Mouse (Mus musculus) left cerebral cortex, adult 11 months (tissue): ENCODE measurements at regions not wholly inside any gene's neighbourhood (a gene's known extent, or its start where the extent isn't known, plus 50 kb on each side); places are given as distances from the start of the nearest gene placed in this dataset.
A peak's percentile ranks its signal among the peaks of the same experiment; 100 is the strongest.

Experiments used
- DNase-seq: peaks from one replicate; pipeline ENCODE4 v3.0.0; 2022; ENCODE audit warnings: low spot score

DNA sequence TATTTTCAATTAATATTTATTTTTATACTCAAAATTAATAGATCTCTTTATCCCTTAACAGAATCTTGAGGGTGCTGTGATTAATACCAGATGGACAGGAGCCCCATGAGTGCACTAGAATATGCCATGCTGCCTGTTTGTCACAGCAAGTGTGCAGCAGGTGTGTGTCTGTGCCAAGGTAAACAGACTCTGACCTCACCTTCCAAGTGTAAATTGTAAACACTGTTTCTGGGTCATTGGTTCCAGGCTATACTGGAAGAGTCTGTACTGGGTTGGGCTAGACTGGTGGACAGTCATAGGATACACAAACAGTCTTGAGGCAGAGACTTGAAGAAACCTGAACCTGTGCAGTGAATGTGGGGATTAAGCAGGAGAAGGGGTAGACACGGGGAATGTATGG is 422.2 kb downstream of the Gm21833 start:
- no peak for DNase-seq

DNA sequence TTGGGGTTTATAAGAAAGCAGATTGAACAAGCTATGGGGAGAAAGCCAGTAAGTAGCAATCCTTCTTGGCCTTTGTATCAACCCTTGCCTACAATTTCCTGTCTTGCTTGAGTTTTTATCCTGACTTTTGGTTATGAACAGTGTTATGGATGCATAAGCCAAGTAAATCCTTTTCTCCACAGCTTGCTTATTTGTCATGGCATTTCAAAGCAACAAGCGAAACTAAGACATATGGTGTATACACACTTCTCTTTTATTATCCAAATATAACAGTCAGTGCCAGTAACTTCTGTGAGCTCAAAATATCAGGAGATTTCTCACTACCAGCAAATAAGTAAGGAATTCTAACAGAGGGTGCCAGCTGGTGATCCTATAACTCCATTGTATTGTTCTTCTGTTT is 426.0 kb downstream of the Gm21833 start:
- no peak for DNase-seq

DNA sequence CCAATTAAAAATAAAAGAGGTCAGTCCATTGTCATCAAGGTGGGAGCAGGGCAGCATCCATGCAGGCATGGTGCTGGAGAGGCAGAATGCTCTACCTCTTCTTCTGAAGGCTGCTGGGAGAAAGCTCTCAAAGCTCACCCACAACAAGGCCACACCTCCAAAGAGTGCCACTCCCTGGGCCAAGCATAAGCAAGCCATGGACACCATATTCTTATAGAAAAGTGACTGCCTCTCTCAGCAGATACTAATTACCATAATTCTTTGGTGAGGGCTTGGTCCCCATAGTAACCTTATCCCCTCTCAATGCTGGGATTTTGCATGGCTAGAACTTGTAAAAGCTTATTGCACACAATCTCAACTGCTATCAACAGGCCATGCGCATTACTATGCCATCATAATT is 443.7 kb downstream of the Gm21833 start:
- DNase-seq: no peak

DNA sequence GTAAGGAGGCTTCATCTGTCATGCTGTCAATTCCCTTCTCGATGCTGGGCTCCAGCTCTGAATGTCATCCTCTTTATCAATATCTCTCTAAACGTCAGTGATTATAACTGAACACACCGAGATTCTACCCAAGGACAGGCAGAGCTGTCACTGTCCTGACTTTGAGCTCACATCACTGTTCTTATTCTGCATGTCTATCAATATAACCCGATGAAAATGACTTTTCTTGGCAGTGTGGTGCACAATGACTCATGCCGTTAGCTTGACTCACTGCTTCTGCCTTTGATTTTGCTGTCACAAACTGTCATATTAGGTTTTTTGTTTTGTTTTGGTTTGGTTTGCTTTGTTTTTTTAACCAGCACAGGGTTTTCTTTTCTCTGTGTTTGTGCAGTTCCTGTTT is 488.1 kb downstream of the Gm21833 start:
- no peak for DNase-seq

DNA sequence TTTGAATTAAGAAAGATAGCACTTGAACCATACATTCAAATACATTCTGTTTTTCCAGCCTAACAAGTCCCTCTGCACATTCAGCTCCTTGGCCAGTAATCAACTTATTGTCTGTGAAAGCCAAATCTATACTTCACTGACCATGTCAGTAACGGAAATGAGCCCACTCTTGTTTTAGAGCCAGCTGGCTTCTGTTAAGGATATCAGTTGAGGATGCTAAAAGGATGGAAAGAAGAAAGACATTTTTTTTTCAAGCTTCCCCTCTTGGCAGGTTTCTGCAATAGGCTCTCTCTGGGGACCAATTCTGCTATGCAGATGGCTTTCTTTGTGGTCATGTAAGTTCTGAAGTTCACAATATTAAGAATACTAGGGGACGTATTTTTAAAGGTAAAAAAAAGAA is 498.6 kb downstream of the Gm21833 start:
- DNase-seq: no peak

DNA sequence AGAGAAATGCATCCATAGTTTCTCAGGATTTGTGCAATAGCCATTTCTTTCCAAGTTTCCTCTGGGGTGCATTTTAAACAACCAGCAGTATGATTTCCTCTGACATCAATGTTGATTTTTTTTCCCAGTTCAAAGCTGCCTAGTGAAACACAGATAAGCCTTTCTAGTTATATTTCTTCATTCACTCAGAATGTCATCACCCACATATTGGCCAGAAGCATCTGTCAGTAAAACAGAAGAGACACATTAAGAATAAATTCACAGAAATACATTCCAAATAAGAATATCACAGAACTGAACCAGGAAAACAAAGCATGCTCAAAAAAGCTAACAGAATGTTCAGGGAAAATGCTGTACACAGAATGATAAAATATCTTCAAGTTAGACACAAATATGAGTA is 522.9 kb downstream of the Gm21833 start:
- no peak for DNase-seq

DNA sequence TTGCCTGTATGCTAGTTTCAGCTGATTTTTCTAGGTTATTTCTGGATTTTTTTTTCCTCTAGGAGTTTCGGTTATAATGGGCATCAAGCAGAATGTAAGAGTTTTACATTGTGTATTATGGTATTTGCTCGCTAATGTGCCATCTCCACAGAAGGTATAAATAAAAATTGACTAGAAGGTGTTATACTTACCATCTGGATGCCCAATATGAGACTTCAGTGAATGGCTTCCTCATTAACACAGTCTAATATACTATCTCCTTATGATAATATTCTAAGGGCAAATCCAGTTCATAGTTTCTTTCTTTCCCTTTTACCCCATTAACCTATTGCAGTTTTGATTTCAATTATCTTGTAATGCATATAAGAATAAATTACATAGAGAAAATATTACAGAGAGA is 566.4 kb downstream of the Gm21833 start:
- no peak for DNase-seq

DNA sequence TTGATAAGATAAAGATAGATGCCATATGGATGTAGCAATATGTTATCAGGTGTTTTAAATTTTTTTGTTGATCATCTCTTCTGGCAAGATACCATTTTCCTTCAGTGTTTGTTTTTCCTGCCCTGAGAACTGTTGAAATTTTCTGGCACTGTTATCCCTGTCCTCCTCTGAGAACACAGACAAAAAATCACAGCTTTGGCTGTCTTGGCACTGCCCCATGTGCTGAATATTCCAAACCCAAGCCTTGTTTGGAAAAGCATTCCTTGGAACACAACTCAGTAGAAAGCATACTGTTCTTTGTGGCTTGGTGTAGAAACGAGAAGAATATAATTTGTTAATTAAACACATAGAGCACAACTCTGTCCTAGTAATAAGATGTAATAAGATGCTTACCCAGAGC is 592.5 kb downstream of the Gm21833 start:
- peak; percentile 25 for DNase-seq

DNA sequence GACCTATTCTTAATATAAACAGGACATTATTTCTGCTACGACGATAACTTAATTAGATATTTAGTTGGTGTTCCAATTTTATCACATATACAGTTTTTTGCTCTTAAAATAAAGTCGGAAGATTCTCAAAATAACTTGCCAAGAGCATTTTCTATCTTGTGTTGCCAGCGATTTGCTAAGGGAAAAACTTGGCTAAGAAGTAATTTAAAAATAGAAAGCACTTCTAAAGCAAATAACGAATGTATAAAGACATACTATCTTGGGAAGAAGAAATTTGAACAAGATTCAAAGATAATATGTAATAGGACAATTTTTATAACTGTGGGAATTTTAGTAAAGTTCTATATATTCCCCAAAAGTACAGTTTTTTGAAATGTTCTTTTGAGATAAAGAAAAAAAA is 594.9 kb downstream of the Gm21833 start:
- DNase-seq: no peak
